Mouse (Mus musculus): ENCODE measurements at regions not wholly inside any gene's neighbourhood (a gene's known extent, or its start where the extent isn't known, plus 50 kb on each side); places are given as distances from the start of the nearest gene placed in this dataset.

DNA sequence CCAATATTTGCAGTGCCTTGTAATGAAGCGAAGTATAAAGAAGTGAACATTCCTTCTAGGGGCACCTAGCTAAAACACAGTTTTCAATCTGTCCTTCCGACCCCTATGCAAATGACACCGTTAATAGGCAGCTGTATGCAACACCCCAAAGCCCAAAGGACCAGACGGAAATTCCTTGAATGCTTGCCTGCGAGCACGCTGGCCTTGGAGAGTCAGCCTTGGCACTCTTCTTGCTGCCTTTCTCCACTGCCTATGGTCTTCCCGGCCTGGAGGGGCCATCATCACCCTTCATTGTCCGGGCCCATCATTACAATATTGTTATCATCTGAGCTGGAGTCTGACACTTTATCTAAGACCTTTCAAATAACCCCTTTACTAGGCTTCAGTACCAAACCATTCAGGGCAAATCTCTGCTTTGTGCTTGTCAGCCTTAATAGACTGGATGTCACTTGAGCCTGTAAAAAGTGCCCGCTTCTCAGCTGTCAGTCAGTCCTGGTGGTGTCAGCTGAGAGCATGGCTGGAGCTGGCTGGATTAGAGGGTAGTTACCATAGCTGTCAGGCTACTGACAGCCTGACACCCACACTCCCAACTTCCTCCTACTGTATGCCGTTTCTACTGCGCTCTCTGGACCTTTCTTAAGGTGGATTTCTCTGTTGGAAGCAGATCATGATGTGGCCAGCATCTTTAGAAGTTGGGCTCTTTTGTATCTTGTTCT, 290.6 kb upstream of the Atp5g3 start:
- intact Hi-C loops (cut with DNase I) = no loop called here
- no peak for DNase-seq

DNA sequence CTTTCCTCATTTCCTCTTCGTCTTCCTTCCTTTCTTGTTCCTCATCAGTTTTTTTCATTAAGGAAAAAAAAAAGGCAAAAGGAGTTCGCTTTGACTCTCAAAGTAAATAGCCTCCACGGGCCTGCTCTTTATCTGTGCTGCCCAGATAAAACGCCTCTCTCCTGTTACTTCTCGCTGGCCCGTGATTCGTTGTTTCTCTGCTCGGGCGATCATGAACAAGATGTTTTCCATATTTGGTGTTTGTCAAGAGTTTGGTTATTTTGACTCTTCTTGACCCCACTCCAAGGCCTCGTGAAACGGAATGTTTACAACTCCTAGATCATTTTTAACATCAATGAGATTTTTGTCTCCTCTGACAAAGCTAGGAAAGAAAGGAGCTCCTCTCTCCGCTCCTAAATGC, 288.4 kb upstream of the Atp5g3 start:
- intact Hi-C loops (cut with DNase I) = no loop called here
- no peak for DNase-seq

DNA sequence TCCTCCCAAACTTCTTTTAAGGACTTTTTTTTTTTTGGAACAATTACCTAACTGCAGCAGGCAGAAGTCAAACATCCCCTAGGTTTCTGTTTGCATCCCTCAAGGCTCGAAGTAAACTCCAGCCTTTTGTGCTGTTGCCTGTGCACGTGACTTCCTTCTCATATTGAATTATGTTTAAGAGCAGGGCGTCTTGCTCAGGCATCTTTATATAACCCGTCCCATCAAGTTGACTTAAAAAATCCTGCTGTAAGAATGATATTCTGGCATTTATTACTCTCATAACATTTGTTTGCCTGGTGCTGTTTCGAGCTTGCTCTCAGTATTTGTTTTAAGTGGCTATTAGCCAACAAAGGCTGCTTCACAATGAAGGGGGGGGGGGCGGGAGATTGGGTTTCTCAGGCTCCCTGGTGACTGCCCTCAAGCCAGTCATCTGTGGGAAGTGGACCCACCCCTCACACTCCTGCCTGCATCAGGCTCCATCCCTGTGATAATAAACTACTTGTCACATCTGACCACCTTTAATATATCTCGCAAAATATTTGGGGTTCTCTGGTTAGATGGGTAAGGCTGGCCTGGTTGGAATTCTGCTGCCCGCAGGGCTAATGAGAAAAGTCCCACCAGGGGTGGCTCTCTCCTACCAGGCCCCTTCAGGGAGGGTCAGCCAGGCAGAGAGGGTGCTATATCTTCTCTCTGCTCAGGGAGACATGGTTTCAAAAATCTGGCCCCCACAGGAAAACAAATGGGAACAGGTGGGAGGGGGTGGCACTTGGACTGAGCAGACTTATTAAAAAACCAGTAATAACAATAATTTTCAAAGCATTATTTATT, 277.1 kb upstream of the Atp5g3 start:
- intact Hi-C loops (cut with DNase I) = no loop called here
- no peak for DNase-seq

DNA sequence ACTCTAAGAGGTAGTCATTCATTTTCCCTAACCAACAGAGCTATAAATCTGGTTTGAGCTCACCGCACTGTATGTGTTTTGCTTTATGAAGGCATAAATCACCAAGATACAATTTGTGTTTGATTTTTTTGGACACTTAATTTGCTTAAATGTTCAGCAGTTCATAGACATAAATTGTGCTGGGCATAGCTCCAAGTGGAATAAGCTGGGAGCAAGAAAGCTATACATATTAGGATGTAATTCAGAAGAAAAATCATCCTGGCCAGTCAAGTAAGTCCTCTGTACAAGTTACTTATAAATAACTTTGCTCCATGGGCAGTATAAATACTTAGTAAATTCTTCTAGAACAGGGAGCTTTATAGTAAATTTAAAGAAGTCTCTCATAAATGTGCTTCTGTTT, 267.0 kb upstream of the Atp5g3 start:
- intact Hi-C loops (cut with DNase I) = no loop called here
- DNase-seq = no peak

DNA sequence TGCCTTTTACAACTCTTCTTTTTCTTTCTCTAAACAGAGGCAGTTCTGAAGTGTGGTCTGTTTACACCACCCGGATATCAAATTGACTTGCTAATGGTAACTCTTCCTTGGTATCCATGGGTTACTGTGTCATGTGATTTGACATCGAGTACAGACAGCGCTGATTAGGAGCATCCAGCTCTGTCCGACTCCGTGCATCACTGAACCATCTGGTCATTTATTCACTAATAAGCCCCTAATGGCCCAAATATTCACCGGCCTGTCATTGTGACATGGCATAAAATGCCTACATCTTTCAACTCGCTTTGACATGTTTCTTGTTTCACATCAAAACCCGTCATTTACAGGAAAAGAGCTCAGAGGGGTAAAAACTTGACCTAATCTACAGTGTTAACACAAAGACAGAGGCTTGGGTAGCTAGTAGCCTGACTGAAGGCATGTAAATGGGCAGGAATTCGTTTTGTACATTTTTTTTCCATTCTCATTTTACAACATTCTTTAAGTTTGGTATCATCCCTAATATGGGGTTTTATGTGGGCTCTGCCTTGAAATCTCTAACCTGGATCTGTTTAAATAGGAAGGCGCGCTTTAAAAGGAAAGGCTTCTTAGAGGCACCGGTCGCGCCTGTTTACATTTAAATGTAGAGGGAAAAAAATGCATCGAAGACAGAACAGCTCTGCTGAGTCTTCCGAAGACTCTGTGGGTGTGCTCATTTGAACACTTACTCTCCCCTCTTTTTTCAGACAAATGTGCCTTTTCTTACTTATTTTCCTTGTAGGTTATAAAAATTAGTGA, 257.8 kb upstream of the Atp5g3 start:
- no peak for DNase-seq
- intact Hi-C loops (cut with DNase I) = no loop called here

DNA sequence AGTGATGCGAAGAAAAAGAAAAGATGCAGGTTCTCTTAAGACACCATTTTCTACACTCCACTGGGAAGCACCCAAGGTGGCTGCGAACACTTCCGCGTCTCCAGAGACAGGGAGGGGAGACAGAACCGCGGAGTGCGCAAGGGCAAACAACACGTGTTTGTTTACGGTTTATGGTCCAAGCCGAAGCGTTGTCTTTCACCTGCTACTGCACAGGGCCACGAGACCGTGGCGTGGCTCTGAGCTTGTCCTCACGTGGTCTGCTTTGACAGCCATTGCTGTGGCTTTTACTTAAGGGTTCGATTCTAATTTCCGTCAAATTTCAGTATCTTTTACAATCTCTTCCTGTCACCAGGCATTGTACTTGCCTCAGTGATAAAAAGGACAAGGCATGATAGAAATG, 257.2 kb upstream of the Atp5g3 start:
- DNase-seq = no peak
- intact Hi-C loops (cut with DNase I) = no loop called here

DNA sequence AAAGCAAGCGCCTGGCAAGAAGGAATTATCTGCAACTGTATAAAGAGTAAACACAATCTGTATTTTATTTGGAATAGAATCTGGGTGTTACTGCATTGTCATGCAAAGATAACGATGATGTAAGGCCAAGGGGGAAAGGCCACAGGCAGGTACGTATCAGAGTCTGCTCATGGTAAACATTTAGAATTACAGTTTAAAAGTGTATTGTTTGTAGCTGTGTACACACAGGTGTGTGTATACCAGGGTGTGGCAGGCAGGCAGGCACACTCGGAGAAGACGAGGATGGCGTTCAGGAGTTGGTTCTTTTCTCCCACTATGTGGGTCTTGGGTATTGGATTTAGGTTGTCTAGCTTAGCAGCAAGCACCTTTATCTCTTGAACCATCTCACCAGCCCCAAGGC, 242.9 kb upstream of the Atp5g3 start:
- intact Hi-C loops (cut with DNase I) = no loop called here
- DNase-seq = no peak

DNA sequence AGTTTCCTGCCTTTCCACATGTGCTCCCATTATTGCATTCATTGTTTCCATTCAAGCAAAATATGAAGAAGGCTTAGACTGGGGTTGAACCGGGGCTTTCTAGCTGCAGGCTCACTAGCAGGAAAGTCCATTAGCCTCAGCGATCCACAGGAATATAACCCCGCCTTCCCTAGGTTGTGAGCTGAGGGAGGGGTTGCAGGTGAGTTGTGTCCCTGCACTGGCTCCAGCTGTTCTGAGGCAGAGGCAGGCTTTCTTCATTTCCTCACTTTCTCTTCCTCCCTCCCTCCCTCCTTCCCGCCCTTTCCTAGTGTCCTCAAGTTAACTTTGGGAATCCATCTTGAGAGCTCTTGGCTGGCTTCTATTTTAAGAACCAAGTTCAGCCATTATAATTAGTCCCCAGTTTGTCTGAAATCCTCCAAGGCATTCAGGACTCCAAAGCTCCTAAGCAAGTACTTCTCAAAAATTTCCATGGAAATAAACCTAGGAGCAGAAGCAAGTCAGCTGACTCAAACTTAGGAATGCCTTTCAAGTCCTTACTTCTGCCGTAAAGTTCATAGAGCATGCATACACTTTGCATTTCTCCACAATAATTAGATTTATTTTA, 242.2 kb upstream of the Atp5g3 start:
- intact Hi-C loops (cut with DNase I) = no loop called here

DNA sequence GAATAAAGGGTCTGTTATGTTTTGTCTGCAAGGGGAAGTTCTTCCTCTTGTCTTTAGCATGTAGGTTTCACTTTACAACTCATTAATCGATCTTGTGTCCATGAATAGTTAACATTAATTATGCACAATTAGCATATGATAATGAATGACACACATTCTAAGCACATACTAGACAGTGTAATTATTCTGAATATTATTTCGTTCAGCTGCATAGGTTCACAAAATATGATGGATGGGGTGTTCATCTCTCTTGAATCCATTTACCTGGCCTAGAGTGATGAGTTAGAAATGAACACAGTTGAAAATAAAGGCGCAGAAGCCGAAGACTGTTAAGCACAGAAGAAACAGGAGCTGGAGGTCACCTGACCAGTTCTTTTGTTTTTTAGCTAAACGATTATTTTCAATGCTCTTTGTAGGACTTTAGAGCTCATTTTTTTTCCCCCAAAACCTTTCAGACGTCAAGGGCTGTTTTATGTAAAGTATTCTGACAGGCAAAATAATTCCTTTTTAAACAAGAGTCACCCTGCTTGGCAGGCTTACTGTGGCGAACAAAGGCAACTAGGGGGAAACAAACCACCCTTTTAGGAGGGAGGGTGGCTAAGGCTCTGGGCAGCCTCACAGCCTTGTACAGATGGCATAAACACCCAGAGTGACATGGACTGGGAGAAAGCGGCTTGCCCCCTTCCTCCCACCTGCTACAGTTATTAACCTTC, 241.6 kb upstream of the Atp5g3 start:
- intact Hi-C loops (cut with DNase I) = no loop called here
- DNase-seq = no peak

More for the DNA sequence above, 242.2 kb upstream of the Atp5g3 start:
- DNase-seq = no peak

DNA sequence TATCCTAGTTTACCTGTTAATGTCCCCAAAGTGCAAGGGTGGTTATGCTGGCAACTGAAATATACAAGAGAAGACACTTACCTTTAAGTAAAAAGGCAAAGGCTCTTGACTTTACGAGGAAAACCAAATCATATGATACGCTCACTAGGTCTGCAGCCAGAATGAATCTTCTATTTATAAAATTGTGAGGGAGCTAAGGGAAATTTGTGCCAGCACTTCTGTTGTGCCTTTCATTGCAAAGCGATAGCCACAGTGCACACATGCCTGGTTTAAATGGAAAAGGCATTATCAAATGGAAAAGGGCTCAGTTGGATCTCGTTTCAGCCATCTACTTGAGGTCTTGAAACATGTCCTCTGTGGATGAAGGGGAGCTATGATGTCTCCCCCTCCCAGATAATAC, 236.1 kb upstream of the Atp5g3 start:
- DNase-seq = no peak
- intact Hi-C loops (cut with DNase I) = no loop called here

DNA sequence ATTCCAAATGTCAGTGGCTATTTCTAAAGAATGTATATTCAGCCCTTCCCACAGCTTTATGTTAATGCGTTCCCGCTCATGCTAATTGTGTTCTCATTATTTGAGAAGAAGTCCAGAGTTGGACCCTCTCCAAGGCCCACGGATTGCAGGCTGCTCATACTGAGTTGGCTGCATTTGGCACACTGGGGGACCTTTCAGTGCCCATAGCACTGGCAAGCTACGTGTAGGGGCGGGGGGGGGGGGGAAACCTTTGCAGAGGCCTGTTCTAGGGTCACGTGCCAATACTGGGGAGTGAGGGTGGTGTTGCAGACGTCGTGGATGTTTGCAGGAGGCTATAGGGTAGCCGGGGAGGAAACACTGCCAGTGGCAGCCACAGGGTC, 225.5 kb upstream of the Atp5g3 start:
- peak; percentile 70 for DNase-seq
- intact Hi-C loops (cut with DNase I) = no loop called here

DNA sequence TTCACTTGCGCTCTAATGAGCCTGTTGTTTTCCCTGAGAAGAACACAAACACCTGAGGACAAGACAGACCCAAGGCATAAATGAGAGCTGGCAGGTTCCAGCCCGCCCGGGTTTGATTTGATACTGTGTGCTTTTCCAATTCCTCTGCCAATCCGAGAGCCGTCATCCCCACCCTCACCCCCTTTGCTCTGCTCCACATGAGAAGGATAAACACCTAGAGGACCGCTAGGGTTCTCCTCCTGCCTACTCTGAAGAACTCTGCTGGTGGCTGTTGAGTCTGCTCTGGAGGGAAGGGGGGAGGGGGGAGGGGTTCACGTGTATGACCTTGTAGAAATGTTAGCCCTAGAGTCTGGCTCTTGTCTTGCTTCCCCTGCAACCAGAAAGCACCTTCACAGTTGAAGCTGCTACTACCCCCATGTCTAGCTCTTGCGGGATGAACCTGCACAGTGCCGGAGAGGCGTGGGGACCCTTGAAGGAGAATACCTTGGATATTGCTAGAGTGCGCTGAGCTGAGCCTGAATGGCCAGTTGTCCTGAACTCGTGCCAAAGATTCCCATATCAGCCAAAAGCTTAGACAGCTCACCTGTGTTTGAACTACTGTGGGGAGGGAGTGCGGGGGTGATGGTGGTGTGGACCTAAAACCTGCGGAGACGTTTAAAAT, 225.0 kb upstream of the Atp5g3 start:
- intact Hi-C loops (cut with DNase I) = no loop called here
- peak; percentile 21 for DNase-seq

DNA sequence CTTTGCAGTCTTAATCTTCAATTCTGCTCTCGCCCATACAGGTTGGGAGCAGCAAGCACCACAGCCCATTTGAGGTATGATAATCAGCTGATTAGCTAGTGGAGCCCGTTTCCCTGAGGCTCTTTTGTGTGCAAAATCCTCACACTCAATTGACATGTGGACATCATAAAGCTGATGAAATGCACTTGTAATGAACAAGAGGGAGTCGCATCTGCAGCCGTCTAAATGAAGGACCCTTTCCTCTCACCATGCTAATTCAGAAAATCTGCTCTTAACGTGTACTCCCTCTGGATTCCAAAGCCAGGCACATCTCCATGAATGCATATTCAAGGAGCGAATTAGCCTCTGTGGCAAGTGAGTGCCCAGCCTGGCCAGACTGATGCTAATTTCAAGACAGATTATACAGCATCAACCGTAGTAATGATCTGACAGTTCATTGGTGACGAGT, 219.0 kb upstream of the Atp5g3 start:
- intact Hi-C loops (cut with DNase I) = no loop called here

DNA sequence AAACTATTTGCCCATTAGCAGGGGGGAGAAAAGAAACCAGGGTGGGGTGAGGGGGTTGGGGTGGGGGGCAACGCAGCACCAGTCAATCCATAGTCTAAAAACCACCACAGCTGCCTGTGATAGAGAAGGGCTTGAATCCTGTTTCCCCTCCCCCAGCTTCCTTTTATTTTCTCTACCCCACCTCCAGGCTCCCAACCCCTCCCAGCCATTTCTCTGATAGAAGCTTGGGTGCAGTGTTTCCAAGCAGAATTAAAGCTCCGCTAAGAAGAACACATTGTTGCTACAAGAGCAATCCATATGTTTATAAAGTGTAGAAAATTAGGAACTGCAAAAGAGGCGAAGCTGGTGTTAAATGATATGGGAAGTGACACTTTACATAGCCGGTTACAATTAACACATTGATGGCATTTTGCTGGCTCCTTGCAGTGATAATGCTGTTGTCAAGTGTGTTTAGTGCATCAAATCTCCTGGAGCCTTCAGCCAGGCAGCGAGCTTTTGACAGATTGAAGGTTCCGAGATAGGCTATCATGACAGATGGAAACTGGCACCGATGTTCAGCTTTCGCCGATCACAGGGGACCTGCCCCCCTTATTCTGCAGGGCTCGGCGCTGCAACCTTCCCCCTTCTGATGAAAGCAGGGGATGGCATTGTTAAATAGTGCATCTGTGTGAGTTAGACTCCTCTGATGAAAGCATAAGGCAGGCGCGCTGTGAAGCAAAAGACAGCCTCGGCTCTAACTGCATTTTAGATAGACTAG, 217.8 kb upstream of the Atp5g3 start:
- intact Hi-C loops (cut with DNase I) = no loop called here
- DNase-seq = peak; percentile 32

More for the DNA sequence above, 219.0 kb upstream of the Atp5g3 start:
- no peak for DNase-seq

DNA sequence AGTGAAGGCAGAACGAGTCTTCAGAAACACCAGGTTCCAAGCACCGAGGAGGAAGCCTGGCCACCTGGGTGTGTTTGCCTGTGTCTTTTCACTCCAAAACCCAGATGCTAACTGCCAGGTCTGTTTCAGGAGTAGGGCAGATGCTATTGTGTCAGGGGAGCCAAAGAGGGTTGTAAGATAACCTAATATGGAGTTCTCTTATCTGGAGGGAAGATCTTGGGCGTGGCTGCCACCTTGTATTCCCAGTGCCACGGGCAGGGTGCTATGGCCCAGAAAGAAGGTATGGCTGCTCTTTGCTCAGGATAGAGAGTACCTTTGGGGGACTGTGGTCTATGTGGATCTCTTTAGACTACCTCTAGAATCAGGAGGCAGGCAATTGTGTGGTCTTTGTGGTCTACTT, 216.0 kb upstream of the Atp5g3 start:
- no peak for DNase-seq
- intact Hi-C loops (cut with DNase I) = no loop called here

DNA sequence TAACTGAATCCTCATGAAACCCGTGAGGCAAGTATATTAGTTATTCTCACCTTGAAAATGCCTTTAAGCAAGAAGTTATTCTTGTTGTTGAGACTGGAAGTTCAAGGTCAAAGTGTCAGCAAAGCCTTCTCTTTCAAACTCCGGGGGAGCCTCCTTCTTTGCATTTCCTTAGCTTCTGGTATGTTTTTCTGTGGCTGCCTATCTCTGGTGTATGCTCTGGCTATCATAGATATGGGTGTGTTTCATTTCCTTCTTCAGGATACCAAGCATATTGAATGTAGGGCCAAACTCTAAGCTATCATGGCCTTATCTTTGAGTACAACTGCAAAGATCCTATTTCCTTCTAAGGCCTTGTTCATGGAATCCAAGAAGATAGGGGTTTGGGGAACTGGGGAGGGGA, 213.1 kb upstream of the Atp5g3 start:
- no peak for DNase-seq
- intact Hi-C loops (cut with DNase I) = no loop called here

DNA sequence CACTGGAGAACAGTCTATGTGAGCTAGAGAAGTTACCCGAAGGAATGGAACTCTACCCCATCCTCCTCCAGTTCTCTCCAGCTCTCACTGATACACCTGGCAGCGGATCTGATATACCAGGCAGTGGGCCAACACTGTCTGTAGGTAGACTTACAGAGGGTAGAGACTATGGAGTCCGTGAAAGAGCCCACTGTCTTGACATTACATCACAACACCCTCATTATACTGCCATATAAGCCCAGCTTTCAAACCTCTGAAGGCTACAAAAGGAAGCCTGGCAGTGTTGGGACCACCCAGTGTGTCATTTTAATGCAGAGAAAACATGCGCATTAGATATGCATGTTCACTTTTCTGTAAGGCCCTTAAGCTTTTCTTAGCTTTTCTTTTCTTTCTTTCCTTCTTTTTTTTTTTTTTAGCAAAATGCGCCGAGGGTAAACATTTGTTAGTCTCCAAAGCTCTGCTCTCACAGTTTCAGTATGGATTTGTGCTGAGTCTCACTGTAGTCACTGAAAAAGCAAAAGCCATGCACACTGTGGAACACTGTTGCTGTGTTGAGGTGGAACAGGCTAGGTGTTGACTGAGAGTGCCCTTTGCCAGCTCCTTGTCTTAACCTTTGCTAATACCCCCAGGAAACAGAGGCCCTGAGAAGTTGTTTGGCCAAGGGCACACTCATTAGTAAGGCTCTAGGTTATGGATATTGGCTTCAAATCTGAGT, 212.4 kb upstream of the Atp5g3 start:
- DNase-seq = no peak
- intact Hi-C loops (cut with DNase I) = no loop called here

DNA sequence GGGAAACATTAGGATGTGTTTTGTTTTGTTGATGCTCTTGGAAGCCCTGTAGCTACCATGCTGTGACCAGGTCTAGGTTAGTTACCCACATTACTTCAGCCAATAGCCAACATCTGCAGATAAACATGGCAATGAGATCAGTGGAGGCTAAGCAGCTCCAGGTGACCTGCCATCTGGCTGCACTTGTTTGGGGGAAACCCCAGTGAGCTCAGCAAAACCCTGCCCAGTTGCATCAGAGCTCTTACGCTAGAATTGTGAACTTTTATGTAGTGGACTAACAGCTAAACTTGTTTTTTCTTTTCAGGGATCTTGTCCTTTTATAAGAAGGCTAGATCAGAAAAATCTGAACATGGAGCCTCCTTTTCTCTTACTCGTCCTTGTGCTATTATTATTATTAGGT, 211.8 kb upstream of the Atp5g3 start:
- DNase-seq = no peak
- intact Hi-C loops (cut with DNase I) = no loop called here

DNA sequence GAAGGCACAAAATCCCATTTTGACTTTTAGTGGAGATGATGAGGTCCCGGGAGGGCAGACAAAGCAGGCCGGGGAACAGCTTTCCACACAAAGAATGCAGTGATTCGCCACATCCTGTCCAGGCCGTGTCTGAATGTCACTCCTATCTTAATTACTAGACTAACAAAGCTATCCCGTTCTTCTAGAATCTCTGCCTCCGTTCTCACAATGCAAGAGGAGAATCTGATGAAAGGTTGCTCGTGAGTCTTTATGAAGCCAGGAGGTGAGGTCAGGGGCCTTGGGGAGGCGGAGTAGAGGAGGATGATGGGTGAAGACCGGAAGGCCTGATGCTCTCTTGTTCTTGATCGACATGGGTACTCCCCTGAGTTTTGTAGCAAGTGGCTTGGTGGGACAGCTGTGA, 208.9 kb upstream of the Atp5g3 start:
- intact Hi-C loops (cut with DNase I) = no loop called here
- no peak for DNase-seq

Measured in left cerebral cortex, postnatal 4 days (tissue).